Mouse (Mus musculus) embryo, embryonic 11 days (tissue): Measurements from ENCODE around the gene Erg28.

ENCODE experiments used
- DNase-seq: peaks from one replicate; pipeline ENCODE4 v3.0.0-alpha.2; 2015

Gene Erg28

GRCm38 (mm10) chr12:85824438-85825264 is at the start of gene Erg28, which contains the start of gene Ttll5:
Erg28 (minus strand) TSS chr12:85824550.
Ttll5 (plus strand) TSS chr12:85824659.
- peak; percentile 95 for DNase-seq

- peak; percentile 19 for DNase-seq
These were observed 45.1 kb upstream of the Erg28 start for GRCm38 (mm10) chr12:85869423-85869822.

GRCm38 (mm10) chr12:85867125-85867524 is 42.8 kb upstream of the Erg28 start:
- DNase-seq: no peak

DNA sequence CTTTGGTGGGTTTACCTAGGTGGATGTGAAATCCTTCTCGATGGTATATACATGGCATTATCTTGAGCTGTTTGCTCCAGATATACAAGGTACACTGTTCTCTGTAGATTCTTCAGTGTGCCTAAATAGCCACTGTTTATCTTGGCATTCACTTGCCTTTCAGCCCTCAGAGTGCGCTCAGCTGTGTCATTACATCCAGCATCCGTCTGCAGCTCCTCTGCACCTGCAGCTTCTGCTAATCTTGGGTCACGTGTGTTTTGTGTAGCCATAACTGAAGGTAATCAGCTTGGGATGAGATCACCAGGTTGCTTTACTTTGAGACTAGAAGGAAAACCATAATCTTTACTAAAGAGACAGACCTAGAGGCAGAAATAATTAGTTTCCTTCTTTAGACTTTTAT is 42.3 kb upstream of the Erg28 start:
- DNase-seq: no peak

GRCm38 (mm10) chr12:85865526-85865925 is 41.2 kb upstream of the Erg28 start:
- DNase-seq: peak; percentile 48

- DNase-seq: no peak
These were observed 38.2 kb upstream of the Erg28 start for GRCm38 (mm10) chr12:85862514-85862913.

GRCm38 (mm10) chr12:85859511-85860189 is 35.3 kb upstream of the Erg28 start:
- no peak for DNase-seq

GRCm38 (mm10) chr12:85859111-85859510 is 34.8 kb upstream of the Erg28 start:
- no peak for DNase-seq

GRCm38 (mm10) chr12:85857300-85857699 is 33.0 kb upstream of the Erg28 start:
- no peak for DNase-seq

GRCm38 (mm10) chr12:85854271-85854670 is 29.9 kb upstream of the Erg28 start:
- DNase-seq: no peak

DNA sequence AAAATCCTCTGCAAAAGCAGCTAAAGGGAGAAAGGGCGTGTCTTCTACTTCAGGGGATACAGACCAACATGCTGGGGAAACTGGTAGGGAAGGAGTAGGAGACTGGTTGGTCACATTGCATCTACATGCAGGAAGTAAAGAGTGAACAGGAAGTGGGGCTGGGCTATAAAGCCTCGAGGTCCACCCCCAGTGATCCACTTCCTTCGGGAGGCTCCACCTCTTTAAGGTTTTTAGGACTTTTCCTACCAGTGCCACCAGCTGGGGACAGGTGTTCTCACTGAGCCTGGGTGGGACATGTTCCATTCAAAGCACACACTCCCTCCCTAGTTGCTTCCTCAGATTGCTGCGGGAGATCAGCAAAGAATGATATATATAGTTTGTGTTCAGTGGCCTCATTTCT is 29.5 kb upstream of the Erg28 start:
- no peak for DNase-seq

- no peak for DNase-seq
These were observed 26.3 kb upstream of the Erg28 start for GRCm38 (mm10) chr12:85850661-85851060.

- peak; percentile 32 for DNase-seq
These were observed 24.0 kb upstream of the Erg28 start for GRCm38 (mm10) chr12:85848164-85848958.

DNA sequence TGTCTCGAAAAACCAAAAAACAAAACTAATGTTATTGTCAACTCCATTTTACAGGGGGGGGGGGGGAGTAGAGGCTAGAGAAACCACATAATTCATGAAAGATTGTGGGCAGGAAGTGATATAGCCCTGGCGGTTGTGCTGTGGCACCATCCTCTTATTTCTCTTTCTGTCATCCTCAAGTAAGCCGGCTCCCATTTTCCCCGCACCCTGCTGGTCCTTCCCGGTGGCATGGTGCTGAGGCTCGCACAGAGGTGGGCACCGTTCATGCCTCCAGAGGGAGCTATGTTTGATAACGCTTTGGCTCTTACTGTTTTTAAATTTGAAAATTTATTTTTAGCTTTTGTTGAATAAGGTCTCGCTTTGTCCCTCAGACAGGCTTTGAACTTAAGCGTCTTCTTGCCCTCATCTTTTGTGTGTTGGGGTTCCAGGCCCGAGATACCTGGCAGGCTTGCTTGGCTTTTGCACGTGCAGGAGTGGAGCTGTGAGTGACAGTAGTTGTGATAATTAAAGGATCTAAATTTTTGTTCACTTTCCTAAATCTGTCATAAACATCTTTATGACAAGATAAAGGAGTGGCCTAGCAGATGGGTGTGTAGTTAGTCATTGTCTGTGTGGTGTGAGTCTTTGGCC is 15.1 kb upstream of the Erg28 start:
- DNase-seq: no peak

DNA sequence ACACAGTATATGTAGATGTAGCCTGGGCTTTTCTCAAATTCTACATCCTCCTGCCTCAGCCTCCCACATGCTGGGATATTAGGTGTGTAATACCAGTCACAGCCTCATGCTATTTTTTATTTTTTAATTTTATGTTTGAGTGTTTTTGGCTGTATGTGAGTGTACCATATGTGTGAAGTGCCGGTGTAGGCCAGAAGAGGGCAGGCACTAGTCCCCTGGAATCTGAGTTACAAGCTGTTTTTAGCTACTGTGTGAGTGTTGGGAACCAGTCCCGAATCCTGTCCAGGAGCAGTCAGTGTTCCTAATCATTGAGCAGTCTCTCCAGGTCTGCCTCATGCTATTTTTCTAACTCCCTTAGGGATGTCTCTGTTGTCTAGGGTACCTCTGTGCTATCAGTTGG is 13.4 kb upstream of the Erg28 start:
- no peak for DNase-seq

- no peak for DNase-seq
These were observed 10.2 kb upstream of the Erg28 start for GRCm38 (mm10) chr12:85834543-85834942.

- DNase-seq: no peak
These were observed 6.3 kb upstream of the Erg28 start for GRCm38 (mm10) chr12:85830691-85831090.

- no peak for DNase-seq
These were observed 5.5 kb upstream of the Erg28 start for GRCm38 (mm10) chr12:85829866-85830265.

DNA sequence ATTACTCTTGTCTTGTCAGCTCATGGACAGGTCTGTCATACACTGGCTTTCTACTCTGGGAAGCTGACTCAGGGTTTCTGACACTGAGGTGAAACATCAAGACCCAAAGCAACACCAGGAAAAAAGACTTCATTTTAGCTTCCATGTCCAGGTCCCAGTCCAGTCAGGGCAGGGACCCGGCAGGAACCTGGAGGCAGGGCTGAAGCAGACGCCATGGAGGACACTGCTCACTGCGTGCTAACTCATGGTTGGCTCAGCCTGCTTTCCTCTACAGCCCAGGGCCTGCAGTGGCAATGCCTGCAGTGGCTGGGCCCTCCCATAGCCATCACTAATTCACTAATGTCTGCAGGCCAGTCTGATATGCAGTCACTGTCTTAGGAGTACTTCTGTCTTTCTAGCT is 4.5 kb upstream of the Erg28 start:
- DNase-seq: no peak

DNA sequence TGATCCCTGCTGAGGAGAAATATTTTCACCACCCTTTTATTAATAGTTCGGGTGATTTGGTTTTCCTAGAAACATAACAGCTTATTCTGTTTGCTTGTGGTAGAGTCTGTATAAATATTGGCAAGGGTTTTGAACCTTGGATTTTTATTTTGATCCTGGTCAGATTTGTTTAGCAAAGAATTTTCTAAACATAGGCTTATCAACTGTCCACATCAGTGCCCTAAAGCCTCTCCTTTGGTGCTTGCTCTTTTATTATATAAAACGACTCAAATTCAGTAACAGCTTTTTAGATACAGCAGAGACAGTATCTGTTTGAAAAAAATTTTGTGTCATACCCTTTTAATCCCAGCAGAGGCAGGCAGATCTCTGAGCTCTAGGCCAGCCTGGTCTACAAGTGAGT is 1.5 kb upstream of the Erg28 start:
- no peak for DNase-seq

DNA sequence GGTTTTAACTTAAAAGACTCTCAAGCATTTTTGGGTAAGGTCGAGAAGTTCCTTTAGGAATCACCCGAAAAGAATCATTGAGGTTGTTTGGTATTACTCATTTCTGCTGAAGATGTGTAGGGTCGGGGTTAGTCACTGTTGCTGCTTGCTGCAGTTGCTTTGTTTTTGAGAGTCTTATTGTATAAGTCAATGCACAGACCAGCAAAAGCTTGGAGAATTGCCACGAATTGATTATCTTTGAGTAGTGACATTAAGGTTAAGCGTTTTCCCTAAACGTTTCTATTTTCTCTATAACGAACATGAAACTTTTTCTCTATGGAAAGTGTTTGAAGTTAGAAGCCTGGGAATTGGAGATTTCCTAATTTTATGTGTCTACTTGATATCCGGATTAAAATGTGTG is 1.0 kb upstream of the Erg28 start:
- no peak for DNase-seq

- peak; percentile 20 for DNase-seq
These were observed 2.3 kb downstream of the Erg28 start for GRCm38 (mm10) chr12:85822051-85822450.

- DNase-seq: peak; percentile 5
These were observed 10.8 kb downstream of the Erg28 start for GRCm38 (mm10) chr12:85813599-85813998.
